14 mouse cellular contexts compared by ENCODE assay signal in genomic region chr14:24939068-24939467, GRCm38 (mm10).
DNase-seq lines count a peak whose midpoint lies in the region; ATAC-seq and TF ChIP-seq lines count a peak whose summit lies in the region.
"Had no signal": no experiment of that assay in that cellular context is flagged by ENCODE, and none has a peak within 500 bp of the region (broad histone marks: within the 10 kb centered on the region; RNA-seq: fewer than 3 reads in every experiment).

No protein-coding gene starts in this region.

- H3K4me3 ChIP-seq in forebrain, embryonic 10.5 days: no peak overlapping the region
- H3K4me3 ChIP-seq in forebrain, embryonic 12.5 days (replicated peaks): no peak overlapping the region
- no peak overlapping the region for H3K4me3 ChIP-seq in hindbrain, postnatal 0 days (ENCODE audit: low read length)
- H3K4me3 ChIP-seq in hindbrain, embryonic 14.5 days (replicated peaks; ENCODE audit: low read length): no peak overlapping the region
- no peak overlapping the region for H3K4me3 ChIP-seq in olfactory bulb, adult 2 months (ENCODE audit: insufficient read depth, low read depth, low read length)
- H3K4me3 ChIP-seq: embryonic facial prominence, embryonic 12.5 days; heart, embryonic 10.5 days; neural tube, embryonic 12.5 days had no signal

- no peaks in the 10 kb centered on the region for H3K27me3 ChIP-seq in forebrain, embryonic 10.5 days (ENCODE audit: poor library complexity, severe bottlenecking)
- no peaks in the 10 kb centered on the region for H3K27me3 ChIP-seq in forebrain, embryonic 12.5 days
- no peaks in the 10 kb centered on the region for H3K27me3 ChIP-seq in hindbrain, postnatal 0 days (ENCODE audit: insufficient read depth, low read length)
- no peaks in the 10 kb centered on the region for H3K27me3 ChIP-seq in hindbrain, embryonic 14.5 days (ENCODE audit: control insufficient read depth, insufficient read depth, low read length)
- H3K27me3 ChIP-seq: embryonic facial prominence, embryonic 12.5 days; neural tube, embryonic 12.5 days had no signal

- 83% methylated on average over 4 of the region's 4 CpGs for WGBS in forebrain, embryonic 10.5 days
- 91% methylated on average over 4 of the region's 4 CpGs for WGBS in forebrain, embryonic 12.5 days
- 41% methylated on average over 4 of the region's 4 CpGs for WGBS in hindbrain, postnatal 0 days
- 72% methylated on average over 4 of the region's 4 CpGs for WGBS in hindbrain, embryonic 14.5 days
- 58% methylated on average over 4 of the region's 4 CpGs for WGBS in olfactory bulb, adult 2 months

- TF ChIP-seq CTCF in hindbrain, postnatal 0 days (IDR thresholded peaks at IDR 0.05; ENCODE audit: low read depth): no peak
- no peak for TF ChIP-seq CTCF in olfactory bulb, adult 2 months (IDR thresholded peaks at IDR 0.05; ENCODE audit: insufficient read depth, low read depth, low read length)

- no peak for TF ChIP-seq POLR2A in olfactory bulb, adult 2 months (IDR thresholded peaks at IDR 0.05; ENCODE audit: insufficient read depth, low read depth, low read length)

- H3K9me3 ChIP-seq in forebrain, embryonic 10.5 days: no peaks in the 10 kb centered on the region
- no peaks in the 10 kb centered on the region for H3K9me3 ChIP-seq in forebrain, embryonic 12.5 days
- no peaks in the 10 kb centered on the region for H3K9me3 ChIP-seq in hindbrain, postnatal 0 days (ENCODE audit: low read length)
- no peaks in the 10 kb centered on the region for H3K9me3 ChIP-seq in hindbrain, embryonic 14.5 days (ENCODE audit: control insufficient read depth, low read length)
- H3K9me3 ChIP-seq: embryonic facial prominence, embryonic 12.5 days; heart, embryonic 10.5 days; neural tube, embryonic 12.5 days had no signal

- peak overlapping the region; percentile 32; the same call in 1 of the 2 replicates for H3K27ac ChIP-seq in forebrain, embryonic 10.5 days
- H3K27ac ChIP-seq in forebrain, embryonic 12.5 days: no peak overlapping the region
- peak overlapping the region; percentile 78 for H3K27ac ChIP-seq in hindbrain, postnatal 0 days
- no peak overlapping the region for H3K27ac ChIP-seq in hindbrain, embryonic 14.5 days
- H3K27ac ChIP-seq in olfactory bulb, adult 2 months (ENCODE audit: insufficient read depth, low read depth, low read length): peak overlapping the region; percentile 38
- H3K27ac ChIP-seq: embryonic facial prominence, embryonic 12.5 days; neural tube, embryonic 12.5 days had no signal

- no peak overlapping the region for H3K4me2 ChIP-seq in forebrain, embryonic 12.5 days
- H3K4me2 ChIP-seq in hindbrain, postnatal 0 days (ENCODE audit: low read depth, low read length): no peak overlapping the region
- no peak overlapping the region for H3K4me2 ChIP-seq in hindbrain, embryonic 14.5 days (replicated peaks)
- H3K4me2 ChIP-seq: embryonic facial prominence, embryonic 12.5 days; neural tube, embryonic 12.5 days had no signal

- H3K9ac ChIP-seq in forebrain, embryonic 12.5 days: no peak overlapping the region
- H3K9ac ChIP-seq in hindbrain, postnatal 0 days (replicated peaks; ENCODE audit: low read length): no peak overlapping the region
- H3K9ac ChIP-seq in hindbrain, embryonic 14.5 days: no peak overlapping the region
- H3K9ac ChIP-seq: embryonic facial prominence, embryonic 12.5 days; neural tube, embryonic 12.5 days had no signal

- no peaks in the 10 kb centered on the region for H3K36me3 ChIP-seq in forebrain, embryonic 10.5 days (replicated peaks)
- H3K36me3 ChIP-seq in forebrain, embryonic 12.5 days (replicated peaks): no peaks in the 10 kb centered on the region
- H3K36me3 ChIP-seq in hindbrain, postnatal 0 days (ENCODE audit: insufficient read depth, low read length): no peaks in the 10 kb centered on the region
- no peaks in the 10 kb centered on the region for H3K36me3 ChIP-seq in hindbrain, embryonic 14.5 days (replicated peaks; ENCODE audit: control insufficient read depth, insufficient read depth)
- H3K36me3 ChIP-seq: embryonic facial prominence, embryonic 12.5 days; heart, embryonic 10.5 days; neural tube, embryonic 12.5 days had no signal

- no peak for DNase-seq in forebrain, embryonic 10.5 days (ENCODE audit: extremely low spot score, low spot score)
- DNase-seq in hindbrain, postnatal 0 days (ENCODE audit: low spot score): no peak
- no peak for DNase-seq in hindbrain, embryonic 14.5 days (ENCODE audit: low spot score)
- peak; percentile 6 for DNase-seq in urinary bladder, adult 2 months (ENCODE audit: low spot score)
- DNase-seq in urinary bladder, adult 18-20 months (ENCODE audit: low spot score in 2 of 2): no peak
- no peak for DNase-seq in right cerebral cortex, postnatal 36 days (ENCODE audit: low spot score in 2 of 2)

- no peak for ATAC-seq in forebrain, embryonic 12.5 days (ENCODE audit: low FRiP score)
- peak; percentile 50; the same call in 1 of the 2 replicates for ATAC-seq in hindbrain, postnatal 0 days
- ATAC-seq in hindbrain, embryonic 14.5 days (ENCODE audit: low FRiP score): no peak
- ATAC-seq: CD4-positive, CD25-positive, alpha-beta regulatory T cell, adult 4 months; lung, postnatal 0 days; Patski had no signal

- H3K4me1 ChIP-seq in forebrain, embryonic 10.5 days: peaks cover 8% of the 10 kb centered on the region
- peaks cover 5% of the 10 kb centered on the region; the same call in 1 of the 2 replicates for H3K4me1 ChIP-seq in forebrain, embryonic 12.5 days
- H3K4me1 ChIP-seq in hindbrain, postnatal 0 days (ENCODE audit: insufficient read depth, low read length): no peaks in the 10 kb centered on the region
- 0 out of 2 replicates have a peak, but pooled peaks cover 4% of the 10 kb centered on the region for H3K4me1 ChIP-seq in hindbrain, embryonic 14.5 days (replicated peaks; ENCODE audit: control insufficient read depth, insufficient read depth, low read length)
- peaks cover 7% of the 10 kb centered on the region for H3K4me1 ChIP-seq in olfactory bulb, adult 2 months (ENCODE audit: control insufficient read depth, insufficient read depth, low read length)
- H3K4me1 ChIP-seq: embryonic facial prominence, embryonic 12.5 days; neural tube, embryonic 12.5 days had no signal

Comparison
In these comparisons a context has a peak if more than half of its experiments do, and no peak if none do; other contexts are left out.
1. H3K27ac ChIP-seq: peak in forebrain, embryonic 10.5 days (single experiment), hindbrain, postnatal 0 days (single experiment) and olfactory bulb, adult 2 months (single experiment); none in forebrain, embryonic 12.5 days (single experiment) and hindbrain, embryonic 14.5 days (single experiment).